Mouse (Mus musculus) intestine, embryonic 16.5 days (tissue): Measurements from ENCODE around the gene Rps16. TPM values are rescaled to one million over a fixed set of nuclear protein-coding genes. Genes with fewer than 3 reads are reported as not detected.

ENCODE experiments used
- polyA plus RNA-seq: library from polyadenylated mRNA; unstranded; fragments of >200 nt; fragmentation: Nextera tagmentation; extraction: Ambion mirVana; gene quantifications from 2 replicates; pipeline ENCODE4 v1.2.1, GENCODE M21; 2015

Gene Rps16
- polyA plus RNA-seq, 1 experiment from 2014 or later: 1,010 TPM

Other genes starting within 250 kb of the Rps16 start
- 0.06 and 0.10 TPM in 2 replicates for gene 9530053A07Rik, start 221.2 kb upstream of the Rps16 start, polyA plus RNA-seq
- gene Fbl, start 180.9 kb upstream of the Rps16 start, polyA plus RNA-seq: 90.2 and 93.9 TPM in 2 replicates
- 5.0 and 6.1 TPM in 2 replicates for gene Dyrk1b, start 171.2 kb upstream of the Rps16 start, polyA plus RNA-seq
- gene Eid2, start 82.8 kb upstream of the Rps16 start, polyA plus RNA-seq: 0.77 and 0.98 TPM in 2 replicates
- 5.7 and 6.2 TPM in 2 replicates for gene Eid2b, start 72.9 kb upstream of the Rps16 start, polyA plus RNA-seq
- gene Selenov, start 59.5 kb upstream of the Rps16 start, polyA plus RNA-seq: 0.21 TPM in 1 of 2 replicates, not detected in the other
- 2.3 and 3.3 TPM in 2 replicates for gene Dll3, start 48.4 kb upstream of the Rps16 start, polyA plus RNA-seq
- 161 and 174 TPM in 2 replicates for gene Timm50, start 38.6 kb upstream of the Rps16 start, polyA plus RNA-seq
- gene Supt5, start 11.9 kb upstream of the Rps16 start, polyA plus RNA-seq: 77.1 and 79.2 TPM in 2 replicates
- 37.9 and 38.2 TPM in 2 replicates for gene Plekhg2, start 21.9 kb downstream of the Rps16 start, polyA plus RNA-seq
- 37.3 and 43.6 TPM in 2 replicates for gene Zfp36, start 29.6 kb downstream of the Rps16 start, polyA plus RNA-seq
- 52.6 and 53.9 TPM in 2 replicates for gene Med29, start 42.1 kb downstream of the Rps16 start, polyA plus RNA-seq
- 69.2 and 78.7 TPM in 2 replicates for gene Paf1, start 42.3 kb downstream of the Rps16 start, polyA plus RNA-seq
- gene Gmfg, start 86.8 kb downstream of the Rps16 start, polyA plus RNA-seq: 17.8 and 19.4 TPM in 2 replicates
- 1.1 and 1.3 TPM in 2 replicates for gene Lrfn1, start 101.3 kb downstream of the Rps16 start, polyA plus RNA-seq
- not detected in 2 replicates for gene Ifnl2, start 159.8 kb downstream of the Rps16 start, polyA plus RNA-seq
- gene Ifnl3, start 172.2 kb downstream of the Rps16 start, polyA plus RNA-seq: not detected in 2 replicates
- 94.3 and 150 TPM in 2 replicates for gene Sycn, start 190.2 kb downstream of the Rps16 start, polyA plus RNA-seq
- gene Nccrp1, start 196.6 kb downstream of the Rps16 start, polyA plus RNA-seq: 0.09 and 0.20 TPM in 2 replicates
- gene Samd4b, start 247.5 kb downstream of the Rps16 start, polyA plus RNA-seq: 7.8 and 9.7 TPM in 2 replicates
- 51.2 and 55.4 TPM in 2 replicates for gene Pak4, start 247.5 kb downstream of the Rps16 start, polyA plus RNA-seq